Mouse (Mus musculus) spleen, adult 2 months (tissue): ENCODE data around the gene Tmtc1.

Source experiments
- CTCF ChIP-seq: fragments of 200-500 bp; IDR thresholded peaks from 2 replicates; pipeline ENCODE4 v1.5.1; 2011; ENCODE audit warnings: mild to moderate bottlenecking, inconsistent platforms; ENCODE audit not compliant: insufficient read depth, insufficient read length, insufficient replicate concordance; ENCODE audit errors: extremely low read depth
- POLR2A ChIP-seq: fragments of 200-500 bp; IDR thresholded peaks from 2 replicates; pipeline ENCODE4 v1.6.1; 2011; ENCODE audit warnings: low read depth, low read length, inconsistent platforms

- no peak for TF ChIP-seq CTCF
- TF ChIP-seq POLR2A = no peak
Observed at GRCm38 (mm10) chr6:148315571-148316080, 128.6 kb downstream of the Tmtc1 start.
